Mouse (Mus musculus) thymus, adult 2 months (tissue): Measurements from ENCODE around the gene Gcnt3.

Source experiments
- CTCF ChIP-seq: fragments of 200-500 bp; IDR thresholded peaks from 2 replicates; pipeline ENCODE4 v1.5.1; 2012; ENCODE audit warnings: mild to moderate bottlenecking, control low read depth, low read length, moderate library complexity, borderline replicate concordance; ENCODE audit not compliant: control insufficient read depth, poor library complexity, insufficient read depth; ENCODE audit errors: extremely low read depth
- POLR2A ChIP-seq: fragments of 200-500 bp; IDR thresholded peaks from 2 replicates; pipeline ENCODE4 v1.6.1; 2012; ENCODE audit warnings: mild to moderate bottlenecking, low read length, control low read depth, moderate library complexity; ENCODE audit not compliant: control insufficient read depth, poor library complexity, insufficient read depth; ENCODE audit errors: extremely low read depth

GRCm38 (mm10) chr9:70077170-70077569 lies 39.3 kb upstream of the Gcnt3 start:
- TF ChIP-seq CTCF (no peak), POLR2A (no peak)
